Mouse (Mus musculus): ENCODE measurements at regions not wholly inside any gene's neighbourhood (a gene's known extent, or its start where the extent isn't known, plus 50 kb on each side); places are given as distances from the start of the nearest gene placed in this dataset.

GRCm38 (mm10) chr8:12188451-12188850 is 90.2 kb upstream of the A230072I06Rik start:
- TF ChIP-seq CTCF (IDR thresholded peaks at IDR 0.05; ENCODE audit: control insufficient read depth, insufficient read depth, insufficient read length) (no peak), MYOG (IDR thresholded peaks at IDR 0.05; ENCODE audit: control insufficient read depth, extremely low read depth, insufficient read length) (no peak), MAX (IDR thresholded peaks at IDR 0.05) (no peak)
